Mouse (Mus musculus) embryonic facial prominence, embryonic 13.5 days (tissue): ENCODE data around the gene Abcb1b. TPM values are rescaled to one million over a fixed set of nuclear protein-coding genes. Genes with fewer than 3 reads are reported as not detected.

ENCODE experiments used
- ATAC-seq: fragments of 200-750 bp; cut with Nextera tagmentation; 2 replicates; pipeline ENCODE4 v1.8.0; 2017; ENCODE audit warnings: low read depth; ENCODE audit not compliant: insufficient number of reproducible peaks, insufficient read depth, low FRiP score, low TSS enrichment
- H3K27ac ChIP-seq: fragments of 300-500 bp; sonication (generic); 2 replicates; pipeline ENCODE4 v1.5.1; 2015; ENCODE audit warnings: moderate library complexity, mild to moderate bottlenecking, inconsistent platforms
- H3K27me3 ChIP-seq: fragments of 300-500 bp; sonication (generic); 2 replicates; pipeline ENCODE4 v1.6.1; 2015; ENCODE audit warnings: mild to moderate bottlenecking, inconsistent platforms
- H3K36me3 ChIP-seq: fragments of 300-500 bp; sonication (generic); 2 replicates; pipeline ENCODE4 v1.6.1; 2015; ENCODE audit warnings: mild to moderate bottlenecking, inconsistent platforms
- H3K4me1 ChIP-seq: fragments of 300-500 bp; sonication (generic); 2 replicates; pipeline ENCODE4 v1.6.1; 2015; ENCODE audit warnings: inconsistent platforms
- H3K4me2 ChIP-seq: fragments of 300-500 bp; sonication (generic); 2 replicates; pipeline ENCODE4 v1.6.1; 2015; ENCODE audit warnings: moderate library complexity, mild to moderate bottlenecking, inconsistent platforms
- H3K4me3 ChIP-seq: fragments of 300-500 bp; sonication (generic); 2 replicates; pipeline ENCODE4 v1.5.1; 2015; ENCODE audit warnings: mild to moderate bottlenecking, inconsistent platforms
- H3K9ac ChIP-seq: fragments of 300-500 bp; sonication (generic); 2 replicates; pipeline ENCODE4 v1.6.1; 2015; ENCODE audit warnings: mild to moderate bottlenecking, inconsistent platforms
- H3K9me3 ChIP-seq: fragments of 300-500 bp; sonication (generic); 2 replicates; pipeline ENCODE4 v1.6.1; 2016; ENCODE audit warnings: inconsistent platforms
- WGBS: fragments of 180-500 bp; shearing (Covaris S2); methylation state at CpG from one replicate; pipeline ENCODE4 v1.1.7; 2015; ENCODE audit warnings: mixed read lengths; 5-methylcytosine and 5-hydroxymethylcytosine counted together
- polyA plus RNA-seq: library from polyadenylated mRNA; unstranded; fragments of >200 nt; fragmentation: Nextera tagmentation; extraction: Ambion mirVana; gene quantifications from 2 replicates; pipeline ENCODE4 v1.2.1, GENCODE M21; 2015

The Abcb1b gene
- polyA plus RNA-seq, 1 experiment from 2014 or later, result 1.4 TPM

DNA sequence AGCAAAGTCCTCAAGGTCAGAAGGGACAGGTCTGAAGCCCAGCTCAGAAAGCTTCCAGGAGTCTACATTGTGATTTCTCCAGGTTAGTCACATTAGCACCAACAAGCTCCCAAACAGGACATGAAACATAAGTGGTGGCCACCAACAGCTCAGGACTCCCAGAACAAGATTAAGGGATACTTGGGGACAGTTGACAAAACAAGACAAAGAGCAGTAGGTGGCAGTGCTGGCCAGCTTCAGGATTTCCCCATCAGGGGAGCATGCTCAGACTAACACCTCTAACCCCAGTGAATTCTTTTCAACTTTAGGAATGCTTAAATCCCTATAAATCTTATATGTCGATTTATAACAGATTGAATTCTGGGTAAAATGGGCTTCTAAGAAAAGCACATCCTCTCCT lies 70.1 kb downstream of the Abcb1b start:
- 18% methylated on average over 1 of the region's 1 CpGs for WGBS
- Histone ChIP-seq H3K9me3 (no peaks in the 10 kb centered on the region), H3K4me1 (no peaks in the 10 kb centered on the region), H3K27me3 (no peaks in the 10 kb centered on the region), H3K27ac (no peak overlapping the region), H3K4me2 (no peak overlapping the region), H3K4me3 (no peak overlapping the region), H3K36me3 (no peaks in the 10 kb centered on the region), H3K9ac (no peak overlapping the region)
- ATAC-seq, result no peak

DNA sequence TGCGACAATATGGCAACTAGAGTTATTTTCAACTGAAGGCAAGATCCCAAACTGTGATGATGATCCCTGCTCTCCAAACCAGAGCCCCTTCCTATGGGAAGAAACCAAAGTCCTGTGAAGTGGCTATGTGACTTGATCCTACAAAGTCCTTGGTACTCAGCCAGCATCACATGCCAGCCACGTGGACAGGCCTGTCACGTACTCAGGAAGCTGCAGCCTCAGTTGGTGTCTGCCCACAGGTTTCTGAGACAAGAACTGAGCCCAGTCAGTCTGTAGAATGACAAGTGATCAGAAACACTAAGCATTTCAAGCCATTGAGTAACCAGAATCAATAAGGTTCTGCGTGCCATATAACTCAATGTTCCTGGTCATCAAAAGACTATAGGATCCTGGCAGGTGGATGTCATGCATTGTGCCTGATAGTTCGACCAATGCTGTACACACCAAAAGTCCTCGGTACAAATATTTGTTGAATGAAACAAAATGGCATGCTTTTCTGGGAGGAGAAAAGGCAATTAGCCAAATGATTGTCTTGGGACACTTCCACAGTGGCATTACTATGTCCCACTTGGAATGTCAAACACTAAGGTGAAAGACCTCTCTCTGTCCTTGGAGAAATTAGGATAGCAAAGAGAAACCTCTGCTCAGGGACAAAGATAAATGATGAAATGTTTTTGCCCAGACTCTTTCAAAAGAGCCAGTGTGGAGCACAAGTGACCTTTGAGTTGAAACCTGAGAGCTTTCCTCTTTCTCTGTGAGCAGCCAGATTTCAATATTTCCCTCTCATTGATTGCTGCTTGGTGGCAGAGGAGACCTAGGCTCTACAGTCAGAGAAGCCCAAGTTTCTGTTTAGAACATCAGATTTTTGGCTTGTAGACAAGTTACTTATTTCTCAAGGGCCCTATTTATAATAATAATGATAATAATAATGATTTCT lies 75.3 kb downstream of the Abcb1b start:
- no peaks in the 10 kb centered on the region for H3K27me3 ChIP-seq
- no peak overlapping the region for H3K27ac ChIP-seq
- H3K4me2 ChIP-seq, result no peak overlapping the region
- H3K9ac ChIP-seq, result no peak overlapping the region
- no peaks in the 10 kb centered on the region for H3K9me3 ChIP-seq
- no peaks in the 10 kb centered on the region for H3K36me3 ChIP-seq
- no peak for ATAC-seq
- no peaks in the 10 kb centered on the region for H3K4me1 ChIP-seq
- WGBS, result 84% methylated on average over 6 of the region's 6 CpGs
- no peak overlapping the region for H3K4me3 ChIP-seq

GRCm38 (mm10) chr5:8877086-8877485 lies 79.1 kb downstream of the Abcb1b start:
- 80% methylated on average over 2 of the region's 2 CpGs for WGBS
- Histone ChIP-seq H3K36me3 (no peaks in the 10 kb centered on the region), H3K27me3 (no peaks in the 10 kb centered on the region), H3K4me3 (no peak overlapping the region), H3K27ac (no peak overlapping the region), H3K9me3 (no peaks in the 10 kb centered on the region), H3K9ac (no peak overlapping the region), H3K4me2 (no peak overlapping the region), H3K4me1 (no peaks in the 10 kb centered on the region)
- no peak for ATAC-seq

GRCm38 (mm10) chr5:8877800-8878199 lies 79.9 kb downstream of the Abcb1b start:
- Histone ChIP-seq H3K27me3 (no peaks in the 10 kb centered on the region), H3K4me1 (no peaks in the 10 kb centered on the region), H3K9me3 (no peaks in the 10 kb centered on the region), H3K4me2 (no peak overlapping the region), H3K36me3 (no peaks in the 10 kb centered on the region), H3K27ac (no peak overlapping the region), H3K4me3 (no peak overlapping the region), H3K9ac (no peak overlapping the region)
- no peak for ATAC-seq
- WGBS, result 73% methylated on average over 5 of the region's 5 CpGs

GRCm38 (mm10) chr5:8885837-8886236 lies 87.9 kb downstream of the Abcb1b start:
- no peaks in the 10 kb centered on the region for H3K4me1 ChIP-seq
- no peaks in the 10 kb centered on the region for H3K36me3 ChIP-seq
- no peaks in the 10 kb centered on the region for H3K27me3 ChIP-seq
- no peak for ATAC-seq
- WGBS, result 86% methylated on average over 2 of the region's 2 CpGs
- no peak overlapping the region for H3K4me2 ChIP-seq
- H3K9me3 ChIP-seq, result 0 out of 2 replicates have a peak, but pooled peaks cover under 1% of the 10 kb centered on the region
- H3K9ac ChIP-seq, result no peak overlapping the region
- no peak overlapping the region for H3K4me3 ChIP-seq
- H3K27ac ChIP-seq, result no peak overlapping the region

DNA sequence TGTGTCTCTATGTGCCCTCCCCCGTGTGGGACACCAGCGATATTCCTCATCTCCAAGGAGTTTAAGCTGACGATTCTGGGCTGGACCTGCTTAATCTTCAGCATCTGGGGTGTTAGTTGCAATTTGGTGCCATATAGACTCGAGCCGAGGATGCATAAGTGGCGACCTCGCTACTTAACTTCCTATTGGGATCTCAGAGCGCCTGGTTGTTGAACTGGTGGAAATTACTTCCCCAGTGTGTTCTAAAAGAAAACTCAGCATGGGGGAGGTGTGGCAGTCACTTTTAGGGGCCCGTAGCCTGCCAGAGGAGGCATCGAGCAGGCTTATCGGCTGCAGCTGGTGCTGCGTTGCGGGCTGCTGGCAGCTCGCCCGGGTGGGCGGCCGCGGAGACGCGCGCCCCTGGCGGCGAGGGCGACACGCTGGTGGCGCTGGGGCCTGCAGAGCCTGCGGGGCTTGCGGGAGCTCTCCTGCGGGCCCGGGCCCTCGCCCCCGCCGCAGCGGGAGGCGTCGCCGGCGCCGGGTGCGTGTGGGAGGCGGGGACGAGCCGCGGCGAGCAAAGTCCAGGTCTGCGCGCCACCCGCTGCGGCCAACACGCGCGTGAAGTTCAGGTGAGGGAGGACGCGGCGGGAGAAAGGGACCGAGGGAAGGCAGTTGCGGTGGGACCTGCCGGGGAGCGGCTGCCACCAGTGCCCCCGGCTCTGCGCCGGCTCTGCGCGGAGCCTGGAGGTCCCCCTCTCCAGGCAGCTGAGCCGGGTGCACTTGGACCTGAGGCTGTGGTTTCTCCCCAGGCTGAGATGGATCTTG lies 95.6 kb downstream of the Abcb1b start, which contains the start of gene Abcb4:
TSS of gene Abcb4 (plus strand) at position 418 of the 804 bp plus-strand sequence.
- Histone ChIP-seq H3K4me2 (peak within 1 kb of the TSS; percentile 95), H3K27ac (no peak within 1 kb of the TSS), H3K27me3 (peaks cover 41% of the 10 kb centered on the region), H3K36me3 (no peaks in the 10 kb centered on the region), H3K9ac (peak within 1 kb of the TSS; percentile 70), H3K4me1 (no peaks in the 10 kb centered on the region), H3K9me3 (0 out of 2 replicates have a peak, but pooled peaks cover 3% of the 10 kb centered on the region), H3K4me3 (peak within 1 kb of the TSS; percentile 60)
- 1% methylated on average over 62 of the region's 65 CpGs for WGBS
- ATAC-seq, result peak; percentile 73

GRCm38 (mm10) chr5:8894104-8894425 lies 96.1 kb downstream of the Abcb1b start:
- WGBS, result 10% methylated on average over 15 of the region's 15 CpGs
- Histone ChIP-seq H3K27me3 (peaks cover 41% of the 10 kb centered on the region), H3K36me3 (no peaks in the 10 kb centered on the region), H3K4me1 (no peaks in the 10 kb centered on the region), H3K4me3 (peak overlapping the region; percentile 60), H3K9ac (peak overlapping the region; percentile 70; the same call in 1 of the 2 replicates), H3K27ac (no peak overlapping the region), H3K9me3 (0 out of 2 replicates have a peak, but pooled peaks cover 3% of the 10 kb centered on the region), H3K4me2 (peak overlapping the region; percentile 95)
- ATAC-seq, result no peak

- H3K9me3 ChIP-seq, result 0 out of 2 replicates have a peak, but pooled peaks cover 3% of the 10 kb centered on the region
- no peak overlapping the region for H3K27ac ChIP-seq
- ATAC-seq, result no peak
- peaks cover 41% of the 10 kb centered on the region for H3K27me3 ChIP-seq
- 69% methylated on average over 15 of the region's 15 CpGs for WGBS
- H3K9ac ChIP-seq, result no peak overlapping the region
- H3K4me1 ChIP-seq, result no peaks in the 10 kb centered on the region
- no peak overlapping the region for H3K4me3 ChIP-seq
- H3K36me3 ChIP-seq, result no peaks in the 10 kb centered on the region
- no peak overlapping the region for H3K4me2 ChIP-seq
Measured at GRCm38 (mm10) chr5:8894641-8895490, 96.9 kb downstream of the Abcb1b start.

- H3K9me3 ChIP-seq, result no peaks in the 10 kb centered on the region
- H3K4me2 ChIP-seq, result no peak overlapping the region
- 50% methylated on average over 1 of the region's 1 CpGs for WGBS
- peaks cover 41% of the 10 kb centered on the region for H3K27me3 ChIP-seq
- no peak overlapping the region for H3K9ac ChIP-seq
- H3K36me3 ChIP-seq, result no peaks in the 10 kb centered on the region
- H3K4me3 ChIP-seq, result no peak overlapping the region
- no peak for ATAC-seq
- no peak overlapping the region for H3K27ac ChIP-seq
- no peaks in the 10 kb centered on the region for H3K4me1 ChIP-seq
Measured at GRCm38 (mm10) chr5:8896198-8896597, 98.3 kb downstream of the Abcb1b start.

- Histone ChIP-seq H3K9me3 (no peaks in the 10 kb centered on the region), H3K9ac (no peak overlapping the region), H3K36me3 (no peaks in the 10 kb centered on the region), H3K4me2 (no peak overlapping the region), H3K4me1 (no peaks in the 10 kb centered on the region), H3K4me3 (no peak overlapping the region), H3K27ac (no peak overlapping the region), H3K27me3 (peaks cover 24% of the 10 kb centered on the region)
- WGBS, result 74% methylated on average over 3 of the region's 3 CpGs
- ATAC-seq, result no peak
Measured at GRCm38 (mm10) chr5:8898246-8898645, 100.3 kb downstream of the Abcb1b start.

DNA sequence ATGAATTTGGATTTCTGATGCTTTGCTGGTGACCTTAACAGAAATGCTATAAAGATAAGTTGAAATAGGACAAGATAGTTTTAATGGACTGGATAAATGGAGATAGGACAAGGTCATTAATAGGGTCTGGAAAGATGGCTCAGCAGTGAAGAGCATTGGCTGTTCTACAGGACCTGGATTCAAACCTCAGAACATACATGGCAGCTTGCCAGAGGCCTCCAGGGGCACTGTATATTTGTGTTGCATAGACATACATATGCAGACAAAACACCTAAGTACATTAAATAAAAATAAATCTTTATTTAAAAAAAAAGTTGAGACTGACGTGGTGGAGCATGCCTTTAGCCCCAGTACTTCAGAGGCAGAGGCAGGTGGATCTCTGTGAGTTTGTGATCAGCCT lies 103.1 kb downstream of the Abcb1b start:
- no peak overlapping the region for H3K4me2 ChIP-seq
- H3K9me3 ChIP-seq, result no peaks in the 10 kb centered on the region
- H3K4me3 ChIP-seq, result no peak overlapping the region
- 80% methylated on average over 1 of the region's 1 CpGs for WGBS
- H3K36me3 ChIP-seq, result no peaks in the 10 kb centered on the region
- H3K27ac ChIP-seq, result no peak overlapping the region
- H3K4me1 ChIP-seq, result no peaks in the 10 kb centered on the region
- no peak for ATAC-seq
- H3K27me3 ChIP-seq, result no peaks in the 10 kb centered on the region
- no peak overlapping the region for H3K9ac ChIP-seq
